Mouse (Mus musculus) cerebellum, adult 9-11 months (tissue): ENCODE measurements around the gene Unc13d.
"Not testable (repeated sequence)": the region's sequence is repeated elsewhere in the genome, so short reads cannot be mapped to it uniquely, and the experiment has no call there.

Source experiments
- DNase-seq: peaks from one replicate; pipeline ENCODE4 v3.0.0; 2022

The Unc13d gene

GRCm38 (mm10) chr11:116019976-116020411, 57.8 kb downstream of the Unc13d start:
- peak; percentile 55 for DNase-seq

DNA sequence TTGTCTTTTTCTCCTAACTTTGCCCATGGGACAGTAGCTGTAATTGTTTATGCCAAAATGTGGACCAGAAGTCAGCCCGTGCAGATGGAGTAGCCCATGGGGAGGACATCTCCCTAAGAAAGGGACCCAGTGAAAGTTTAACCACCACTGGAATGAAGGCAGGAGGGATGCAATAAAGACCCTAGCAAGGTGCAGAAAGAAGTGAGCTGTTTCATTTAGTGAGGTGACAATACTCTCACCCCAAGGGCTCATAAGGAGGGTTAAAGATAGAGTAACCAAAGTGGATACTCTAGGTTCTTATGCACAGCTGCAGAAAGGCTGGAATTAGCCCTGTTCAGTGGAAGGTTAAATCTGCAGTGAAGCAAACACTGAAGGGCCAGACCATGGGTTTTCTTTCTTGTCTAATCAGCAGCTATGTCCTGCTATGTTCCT, 58.4 kb downstream of the Unc13d start:
- DNase-seq: no peak

GRCm38 (mm10) chr11:116018867-116019266, 58.9 kb downstream of the Unc13d start:
- not testable (repeated sequence) for DNase-seq

GRCm38 (mm10) chr11:116018106-116018505, 59.7 kb downstream of the Unc13d start:
- DNase-seq: peak; percentile 67

DNA sequence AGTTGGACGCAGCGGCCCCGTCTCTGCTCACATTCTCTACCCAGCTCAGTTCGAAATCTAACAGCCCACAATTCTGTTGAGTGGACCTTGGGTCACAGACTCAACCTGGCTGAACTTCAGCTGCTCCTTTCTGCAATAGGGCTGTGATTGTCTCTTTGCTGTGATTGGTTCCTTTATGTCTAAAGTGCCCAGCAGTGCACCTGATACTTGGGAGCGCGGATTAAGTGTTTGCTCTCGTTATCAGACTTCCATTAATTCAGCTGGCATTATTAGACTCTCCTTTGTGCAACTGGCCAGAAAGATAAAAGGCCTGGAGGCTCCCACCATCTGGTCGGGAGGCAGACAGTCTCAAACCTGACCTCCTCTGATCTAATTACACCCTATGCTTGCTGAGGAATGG, 62.9 kb downstream of the Unc13d start:
- DNase-seq: no peak

- DNase-seq: peak; percentile 82
Observed at GRCm38 (mm10) chr11:116012262-116012947, 65.4 kb downstream of the Unc13d start, which contains the start of gene Galk1. Galk1 (minus strand) TSS chr11:116012719.
